Mouse (Mus musculus): ENCODE measurements around the gene Shc2. TPM values are rescaled to one million over a fixed set of nuclear protein-coding genes. Genes with fewer than 3 reads are reported as not detected.

Shc2 gene
- total RNA-seq, 2 experiments from 2014 or later: 49.8 to 50.3 TPM

- DNase-seq (ENCODE audit: low spot score in 2 of 2): no peak
- intact Hi-C loops (cut with DNase I): no loop called here
These were observed 12.3 kb downstream of the Shc2 start for GRCm38 (mm10) chr10:79625398-79625797.

GRCm38 (mm10) chr10:79623950-79624349 is 13.8 kb downstream of the Shc2 start:
- peak in 1 of 2 experiments; percentile 4 for DNase-seq (ENCODE audit: low spot score in 2 of 2)
- intact Hi-C loops (cut with DNase I): no loop called here

GRCm38 (mm10) chr10:79616376-79616775 is 21.3 kb downstream of the Shc2 start:
- DNase-seq (ENCODE audit: low spot score in 2 of 2): no peak
- intact Hi-C loops (cut with DNase I): no loop called here

GRCm38 (mm10) chr10:79615860-79616259 is 21.9 kb downstream of the Shc2 start:
- peak in 1 of 2 experiments; percentile 46 for DNase-seq (ENCODE audit: low spot score in 2 of 2)
- intact Hi-C loops (cut with DNase I): no loop called here

- no peak for DNase-seq (ENCODE audit: low spot score in 2 of 2)
- intact Hi-C loops (cut with DNase I): no loop called here
These were observed 23.4 kb downstream of the Shc2 start for GRCm38 (mm10) chr10:79614305-79614643.

- peak; percentile 63 to 73 for DNase-seq (ENCODE audit: low spot score in 2 of 2)
- intact Hi-C loops (cut with DNase I): no loop called here
These were observed 24.0 kb downstream of the Shc2 start, which contains the start of gene C2cd4c for GRCm38 (mm10) chr10:79613578-79614304. TSS of gene C2cd4c (minus strand) at chr10:79614025.

- peak in 1 of 2 experiments; percentile 14 for DNase-seq (ENCODE audit: low spot score in 2 of 2)
- intact Hi-C loops (cut with DNase I): no loop called here
These were observed 25.3 kb downstream of the Shc2 start for GRCm38 (mm10) chr10:79612192-79613135.

GRCm38 (mm10) chr10:79611296-79611695 is 26.4 kb downstream of the Shc2 start:
- intact Hi-C loops (cut with DNase I): no loop called here

GRCm38 (mm10) chr10:79609276-79609675 is 28.4 kb downstream of the Shc2 start:
- intact Hi-C loops (cut with DNase I): no loop called here
- DNase-seq (ENCODE audit: low spot score in 2 of 2): no peak

More at GRCm38 (mm10) chr10:79611296-79611695, 26.4 kb downstream of the Shc2 start:
- no peak for DNase-seq (ENCODE audit: low spot score in 2 of 2)

GRCm38 (mm10) chr10:79607892-79608291 is 29.8 kb downstream of the Shc2 start:
- no peak for DNase-seq (ENCODE audit: low spot score in 2 of 2)
- intact Hi-C loops (cut with DNase I): no loop called here

GRCm38 (mm10) chr10:79606537-79606936 is 31.2 kb downstream of the Shc2 start:
- intact Hi-C loops (cut with DNase I): no loop called here

GRCm38 (mm10) chr10:79597936-79598230 is 39.8 kb downstream of the Shc2 start:
- intact Hi-C loops (cut with DNase I): no loop called here
- DNase-seq (ENCODE audit: low spot score in 2 of 2): no peak

More at GRCm38 (mm10) chr10:79606537-79606936, 31.2 kb downstream of the Shc2 start:
- no peak for DNase-seq (ENCODE audit: low spot score in 2 of 2)

- peak; percentile 79 to 91 for DNase-seq (ENCODE audit: low spot score in 2 of 2)
- intact Hi-C loops (cut with DNase I): no loop called here
These were observed 40.4 kb downstream of the Shc2 start for GRCm38 (mm10) chr10:79597051-79597935.

- intact Hi-C loops (cut with DNase I): loop anchor here (1.0 to 2.0 kb wide), 2 partner anchors 54 to 73 kb away; partner anchors contain the start of gene Tpgs1
- no peak for DNase-seq (ENCODE audit: low spot score in 2 of 2)
These were observed 42.2 kb downstream of the Shc2 start for GRCm38 (mm10) chr10:79595590-79595929.

GRCm38 (mm10) chr10:79594872-79595589 is 42.7 kb downstream of the Shc2 start:
- DNase-seq (ENCODE audit: low spot score in 2 of 2): peak; percentile 78 to 81
- intact Hi-C loops (cut with DNase I): loop anchor here (1.0 to 2.0 kb wide), 2 partner anchors 54 to 74 kb away; partner anchors contain the start of gene Tpgs1

GRCm38 (mm10) chr10:79594111-79594510 is 43.6 kb downstream of the Shc2 start:
- intact Hi-C loops (cut with DNase I): loop anchor here (2.0 kb wide), 1 partner anchor 75 kb away; the partner anchor contains the start of gene Tpgs1

GRCm38 (mm10) chr10:79590702-79591101 is 47.0 kb downstream of the Shc2 start:
- intact Hi-C loops (cut with DNase I): no loop called here
- DNase-seq (ENCODE audit: low spot score in 2 of 2): no peak

More at GRCm38 (mm10) chr10:79594111-79594510, 43.6 kb downstream of the Shc2 start:
- DNase-seq (ENCODE audit: low spot score in 2 of 2): no peak

- DNase-seq (ENCODE audit: low spot score in 2 of 2): no peak
- intact Hi-C loops (cut with DNase I): no loop called here
These were observed 50.0 kb downstream of the Shc2 start for GRCm38 (mm10) chr10:79587752-79588126.

Measured in left cerebral cortex, postnatal 14 days (tissue).